Mouse (Mus musculus) embryo, embryonic 11.5 days (tissue): Measurements from ENCODE around the gene Stau1.
A peak's percentile ranks its signal among the peaks of the same experiment; 100 is the strongest.

ENCODE experiments used
- DNase-seq: peaks from one replicate; pipeline ENCODE4 v3.0.0-alpha.2; 2012; ENCODE audit warnings: low read depth, low spot score

Gene Stau1

GRCm38 (mm10) chr2:166990861-166991260 is 5.2 kb downstream of the Stau1 start:
- DNase-seq = no peak

GRCm38 (mm10) chr2:166983351-166983894 is 12.7 kb downstream of the Stau1 start:
- no peak for DNase-seq

GRCm38 (mm10) chr2:166980161-166980560 is 15.9 kb downstream of the Stau1 start:
- DNase-seq = no peak

GRCm38 (mm10) chr2:166977490-166977889 is 18.6 kb downstream of the Stau1 start:
- DNase-seq = no peak

- no peak for DNase-seq
Measured at GRCm38 (mm10) chr2:166976356-166976755, 19.7 kb downstream of the Stau1 start.

GRCm38 (mm10) chr2:166974177-166974872 is 21.8 kb downstream of the Stau1 start:
- no peak for DNase-seq

- DNase-seq = no peak
Measured at GRCm38 (mm10) chr2:166973153-166973552, 22.9 kb downstream of the Stau1 start.

GRCm38 (mm10) chr2:166964773-166965172 is 31.3 kb downstream of the Stau1 start:
- DNase-seq = no peak

GRCm38 (mm10) chr2:166963257-166963656 is 32.8 kb downstream of the Stau1 start:
- DNase-seq = no peak

- DNase-seq = no peak
Measured at GRCm38 (mm10) chr2:166960648-166961330, 35.3 kb downstream of the Stau1 start.

GRCm38 (mm10) chr2:166956805-166957204 is 39.3 kb downstream of the Stau1 start:
- DNase-seq = peak; percentile 23

- DNase-seq = no peak
Measured at GRCm38 (mm10) chr2:166952151-166952550, 43.9 kb downstream of the Stau1 start.

GRCm38 (mm10) chr2:166950853-166951648 is 45.0 kb downstream of the Stau1 start:
- no peak for DNase-seq

- DNase-seq = no peak
Measured at GRCm38 (mm10) chr2:166948936-166949335, 47.2 kb downstream of the Stau1 start.

GRCm38 (mm10) chr2:166948246-166948645 is 47.9 kb downstream of the Stau1 start:
- no peak for DNase-seq

- peak; percentile 8 for DNase-seq
Measured at GRCm38 (mm10) chr2:166945456-166945855, 50.6 kb downstream of the Stau1 start.

GRCm38 (mm10) chr2:166944346-166944745 is 51.8 kb downstream of the Stau1 start:
- no peak for DNase-seq

GRCm38 (mm10) chr2:166943146-166943545 is 53.0 kb downstream of the Stau1 start:
- no peak for DNase-seq

- DNase-seq = no peak
Measured at GRCm38 (mm10) chr2:166936166-166936565, 59.9 kb downstream of the Stau1 start.

GRCm38 (mm10) chr2:166935582-166935981 is 60.5 kb downstream of the Stau1 start:
- DNase-seq = no peak

- DNase-seq = no peak
Measured at GRCm38 (mm10) chr2:166934416-166934815, 61.7 kb downstream of the Stau1 start.

GRCm38 (mm10) chr2:166933943-166934342 is 62.2 kb downstream of the Stau1 start:
- DNase-seq = no peak
